Mouse (Mus musculus): ENCODE results near the gene Cacnb2. TPM values are rescaled to one million over a fixed set of nuclear protein-coding genes. Genes with fewer than 3 reads are reported as not detected.
"Not testable (repeated sequence)": the region's sequence is repeated elsewhere in the genome, so short reads cannot be mapped to it uniquely, and the experiment has no call there.

The Cacnb2 gene
- total and polyA plus RNA-seq, 2 experiments from 2014 or later: 12.1 to 71.6 TPM

- ATAC-seq (ENCODE audit: insufficient read depth, low read depth): no peak
- WGBS: 52% methylated on average over 1 of the region's 1 CpGs
These were observed 113.8 kb downstream of the Cacnb2 start for GRCm38 (mm10) chr2:14716666-14717065.

GRCm38 (mm10) chr2:14719119-14719718 lies 116.3 kb downstream of the Cacnb2 start:
- Histone ChIP-seq H3K4me1 (ENCODE audit: control insufficient read depth, insufficient read depth) (no peaks in the 10 kb centered on the region), H3K4me2 (ENCODE audit: low read depth, low read length) (no peak overlapping the region), H3K4me3 (ENCODE audit: low read depth, low read length) (no peak overlapping the region), H3K27me3 (ENCODE audit: control insufficient read depth, insufficient read depth, low read length) (no peaks in the 10 kb centered on the region), H3K27ac (ENCODE audit: low read depth) (no peak overlapping the region), H3K36me3 (replicated peaks; ENCODE audit: control insufficient read depth, insufficient read depth, low read length) (no peaks in the 10 kb centered on the region), H3K9me3 (replicated peaks; ENCODE audit: control insufficient read depth, low read length) (no peaks in the 10 kb centered on the region), H3K9ac (replicated peaks; ENCODE audit: low read depth, low read length) (no peak overlapping the region)
- TF ChIP-seq EP300 (IDR thresholded peaks at IDR 0.05; ENCODE audit: low read depth): no peak
- no peak for TF ChIP-seq CTCF (IDR thresholded peaks at IDR 0.05; ENCODE audit: low read depth)
- no peak for ATAC-seq (ENCODE audit: insufficient read depth, low read depth)
- no peak for DNase-seq (ENCODE audit: low spot score)
- 81% methylated on average over 9 of the region's 9 CpGs for WGBS

More at GRCm38 (mm10) chr2:14716666-14717065, 113.8 kb downstream of the Cacnb2 start:
- H3K27me3 ChIP-seq (ENCODE audit: control insufficient read depth, insufficient read depth, low read length): no peaks in the 10 kb centered on the region
- no peak for TF ChIP-seq EP300 (IDR thresholded peaks at IDR 0.05; ENCODE audit: low read depth)
- TF ChIP-seq CTCF (IDR thresholded peaks at IDR 0.05; ENCODE audit: low read depth): no peak
- H3K4me1 ChIP-seq (ENCODE audit: control insufficient read depth, insufficient read depth): no peaks in the 10 kb centered on the region
- H3K9me3 ChIP-seq (replicated peaks; ENCODE audit: control insufficient read depth, low read length): no peaks in the 10 kb centered on the region
- H3K4me2 ChIP-seq (ENCODE audit: low read depth, low read length): no peak overlapping the region
- no peak overlapping the region for H3K9ac ChIP-seq (replicated peaks; ENCODE audit: low read depth, low read length)
- H3K36me3 ChIP-seq (replicated peaks; ENCODE audit: control insufficient read depth, insufficient read depth, low read length): no peaks in the 10 kb centered on the region
- no peak overlapping the region for H3K27ac ChIP-seq (ENCODE audit: low read depth)
- no peak for DNase-seq (ENCODE audit: low spot score)
- H3K4me3 ChIP-seq (ENCODE audit: low read depth, low read length): no peak overlapping the region

- H3K4me2 ChIP-seq (ENCODE audit: low read depth, low read length): no peak overlapping the region
- no peak overlapping the region for H3K9ac ChIP-seq (replicated peaks; ENCODE audit: low read depth, low read length)
- TF ChIP-seq CTCF (IDR thresholded peaks at IDR 0.05; ENCODE audit: low read depth): no peak
- TF ChIP-seq EP300 (IDR thresholded peaks at IDR 0.05; ENCODE audit: low read depth): no peak
- DNase-seq (ENCODE audit: low spot score) (no peak), ATAC-seq (ENCODE audit: insufficient read depth, low read depth) (no peak)
- no peaks in the 10 kb centered on the region for H3K9me3 ChIP-seq (replicated peaks; ENCODE audit: control insufficient read depth, low read length)
- H3K4me1 ChIP-seq (ENCODE audit: control insufficient read depth, insufficient read depth): no peaks in the 10 kb centered on the region
- no peaks in the 10 kb centered on the region for H3K36me3 ChIP-seq (replicated peaks; ENCODE audit: control insufficient read depth, insufficient read depth, low read length)
- no peaks in the 10 kb centered on the region for H3K27me3 ChIP-seq (ENCODE audit: control insufficient read depth, insufficient read depth, low read length)
- no peak overlapping the region for H3K27ac ChIP-seq (ENCODE audit: low read depth)
- no peak overlapping the region for H3K4me3 ChIP-seq (ENCODE audit: low read depth, low read length)
These were observed 122.5 kb downstream of the Cacnb2 start for GRCm38 (mm10) chr2:14725437-14725836.

GRCm38 (mm10) chr2:14726601-14727000 lies 123.7 kb downstream of the Cacnb2 start:
- not testable (repeated sequence) for H3K4me3 ChIP-seq (ENCODE audit: low read depth, low read length); H3K27me3 ChIP-seq (ENCODE audit: control insufficient read depth, insufficient read depth, low read length); H3K4me2 ChIP-seq (ENCODE audit: low read depth, low read length); H3K9ac ChIP-seq (replicated peaks; ENCODE audit: low read depth, low read length); H3K27ac ChIP-seq (ENCODE audit: low read depth); ATAC-seq (ENCODE audit: insufficient read depth, low read depth); H3K9me3 ChIP-seq (replicated peaks; ENCODE audit: control insufficient read depth, low read length); H3K36me3 ChIP-seq (replicated peaks; ENCODE audit: control insufficient read depth, insufficient read depth, low read length); H3K4me1 ChIP-seq (ENCODE audit: control insufficient read depth, insufficient read depth); DNase-seq (ENCODE audit: low spot score)
- 93% methylated on average over 12 of the region's 13 CpGs for WGBS

- 40% methylated on average over 9 of the region's 9 CpGs for WGBS
- H3K9ac ChIP-seq (replicated peaks; ENCODE audit: low read depth, low read length): no peak overlapping the region
- no peak overlapping the region for H3K4me2 ChIP-seq (ENCODE audit: low read depth, low read length)
These were observed 136.0 kb downstream of the Cacnb2 start for GRCm38 (mm10) chr2:14738927-14739326.

GRCm38 (mm10) chr2:14739510-14739909 lies 136.6 kb downstream of the Cacnb2 start:
- no peak for ATAC-seq (ENCODE audit: insufficient read depth, low read depth)
- WGBS: 83% methylated on average over 15 of the region's 15 CpGs
- no peak overlapping the region for H3K27ac ChIP-seq (ENCODE audit: low read depth)

More at GRCm38 (mm10) chr2:14738927-14739326, 136.0 kb downstream of the Cacnb2 start:
- ATAC-seq (ENCODE audit: insufficient read depth, low read depth): no peak
- Histone ChIP-seq H3K36me3 (replicated peaks; ENCODE audit: control insufficient read depth, insufficient read depth, low read length) (no peaks in the 10 kb centered on the region), H3K9me3 (replicated peaks; ENCODE audit: control insufficient read depth, low read length) (no peaks in the 10 kb centered on the region), H3K4me3 (ENCODE audit: low read depth, low read length) (no peak overlapping the region), H3K4me1 (ENCODE audit: control insufficient read depth, insufficient read depth) (no peaks in the 10 kb centered on the region; the same call in 1 of the 2 replicates), H3K27me3 (ENCODE audit: control insufficient read depth, insufficient read depth, low read length) (no peaks in the 10 kb centered on the region), H3K27ac (ENCODE audit: low read depth) (no peak overlapping the region)
- no peak for DNase-seq (ENCODE audit: low spot score)
- no peak for TF ChIP-seq CTCF (IDR thresholded peaks at IDR 0.05; ENCODE audit: low read depth)
- TF ChIP-seq EP300 (IDR thresholded peaks at IDR 0.05; ENCODE audit: low read depth): no peak

More at GRCm38 (mm10) chr2:14739510-14739909, 136.6 kb downstream of the Cacnb2 start:
- no peaks in the 10 kb centered on the region for H3K9me3 ChIP-seq (replicated peaks; ENCODE audit: control insufficient read depth, low read length)
- H3K4me1 ChIP-seq (ENCODE audit: control insufficient read depth, insufficient read depth): no peaks in the 10 kb centered on the region; the same call in 1 of the 2 replicates
- no peak for DNase-seq (ENCODE audit: low spot score)
- no peak overlapping the region for H3K9ac ChIP-seq (replicated peaks; ENCODE audit: low read depth, low read length)
- no peaks in the 10 kb centered on the region for H3K27me3 ChIP-seq (ENCODE audit: control insufficient read depth, insufficient read depth, low read length)
- no peak overlapping the region for H3K4me3 ChIP-seq (ENCODE audit: low read depth, low read length)
- H3K4me2 ChIP-seq (ENCODE audit: low read depth, low read length): no peak overlapping the region
- no peaks in the 10 kb centered on the region for H3K36me3 ChIP-seq (replicated peaks; ENCODE audit: control insufficient read depth, insufficient read depth, low read length)
- TF ChIP-seq CTCF (IDR thresholded peaks at IDR 0.05; ENCODE audit: low read depth) (no peak), EP300 (IDR thresholded peaks at IDR 0.05; ENCODE audit: low read depth) (no peak)
